Mouse (Mus musculus): Measurements from ENCODE around the gene Wdsub1. TPM values are rescaled to one million over a fixed set of nuclear protein-coding genes. Genes with fewer than 3 reads are reported as not detected.

The Wdsub1 gene
- polyA plus RNA-seq (2016; fragmentation: Nextera tagmentation; extraction: Ambion mirVana), result 27.1 and 35.7 TPM in 2 replicates

- Histone ChIP-seq H3K4me2 (replicated peaks) (peak within 1 kb of the TSS; percentile 58), H3K4me3 (peak within 1 kb of the TSS; percentile 78), H3K27ac (peak within 1 kb of the TSS; percentile 54), H3K9me3 (no peaks in the 10 kb centered on the region), H3K36me3 (0 out of 2 replicates have a peak, but pooled peaks cover 3% of the 10 kb centered on the region), H3K9ac (peak within 1 kb of the TSS; percentile 58), H3K4me1 (no peaks in the 10 kb centered on the region), H3K27me3 (no peaks in the 10 kb centered on the region)
- peak; percentile 94 for ATAC-seq (ENCODE audit: insufficient number of reproducible peaks, insufficient read depth, low FRiP score, low TSS enrichment)
- WGBS, result 6% methylated on average over 56 of the region's 57 CpGs
These were observed at the start of gene Wdsub1 for GRCm38 (mm10) chr2:59881831-59882741. Wdsub1 (minus strand) TSS chr2:59882591.

DNA sequence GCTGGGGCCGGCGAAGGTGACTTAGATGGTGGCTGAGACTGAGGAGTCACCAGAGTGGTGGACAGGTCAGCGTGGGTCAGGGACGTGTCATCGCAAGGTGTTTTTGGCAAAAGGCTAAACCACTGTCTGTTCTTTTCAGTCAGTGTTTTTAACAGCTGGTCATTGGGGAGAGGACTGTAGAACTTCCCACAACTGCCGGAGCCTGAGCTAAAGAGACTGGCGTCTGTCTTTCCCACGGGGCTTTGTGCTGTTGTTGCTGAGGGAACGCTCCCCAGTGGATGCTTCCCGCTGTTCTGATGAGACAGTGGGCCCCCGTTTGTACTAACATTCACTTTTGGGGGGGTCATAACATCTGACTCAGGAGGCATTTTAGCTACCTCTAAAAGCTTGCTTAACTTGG, 31.2 kb upstream of the Wdsub1 start:
- Histone ChIP-seq H3K4me2 (replicated peaks) (no peak overlapping the region), H3K9me3 (no peaks in the 10 kb centered on the region), H3K27ac (0 out of 2 replicates have a peak overlapping the region, but pooled peaks have one; percentile 11), H3K9ac (no peak overlapping the region), H3K36me3 (peaks cover 60% of the 10 kb centered on the region), H3K4me3 (no peak overlapping the region), H3K4me1 (no peaks in the 10 kb centered on the region), H3K27me3 (no peaks in the 10 kb centered on the region)
- 88% methylated on average over 11 of the region's 11 CpGs for WGBS
- ATAC-seq (ENCODE audit: insufficient number of reproducible peaks, insufficient read depth, low FRiP score, low TSS enrichment), result no peak

DNA sequence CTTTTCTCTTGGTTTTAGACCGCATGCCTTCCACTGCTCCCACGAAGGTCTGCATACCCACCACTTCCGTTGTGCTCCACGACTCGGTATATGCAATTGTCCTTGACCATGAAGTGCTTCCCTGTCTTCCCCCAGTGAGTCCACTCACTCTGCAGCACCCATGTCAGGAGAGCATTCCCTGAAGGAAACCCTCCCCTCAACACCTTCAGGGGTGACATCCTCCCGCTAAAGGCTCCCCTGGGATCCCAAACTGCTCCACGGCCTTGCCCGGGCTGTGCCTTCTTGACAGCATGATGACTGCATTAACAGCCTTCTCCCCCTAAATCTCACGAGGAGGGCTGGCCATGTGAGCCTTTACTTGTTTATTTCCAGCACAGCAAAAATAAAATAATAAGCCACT, 25.7 kb upstream of the Wdsub1 start:
- H3K9me3 ChIP-seq, result no peaks in the 10 kb centered on the region
- H3K9ac ChIP-seq, result no peak overlapping the region
- H3K4me3 ChIP-seq, result no peak overlapping the region
- H3K27ac ChIP-seq, result no peak overlapping the region
- WGBS, result 89% methylated on average over 9 of the region's 9 CpGs
- H3K4me1 ChIP-seq, result no peaks in the 10 kb centered on the region
- H3K36me3 ChIP-seq, result peaks cover 54% of the 10 kb centered on the region
- no peak for ATAC-seq (ENCODE audit: insufficient number of reproducible peaks, insufficient read depth, low FRiP score, low TSS enrichment)
- H3K4me2 ChIP-seq (replicated peaks), result no peak overlapping the region
- no peaks in the 10 kb centered on the region for H3K27me3 ChIP-seq

DNA sequence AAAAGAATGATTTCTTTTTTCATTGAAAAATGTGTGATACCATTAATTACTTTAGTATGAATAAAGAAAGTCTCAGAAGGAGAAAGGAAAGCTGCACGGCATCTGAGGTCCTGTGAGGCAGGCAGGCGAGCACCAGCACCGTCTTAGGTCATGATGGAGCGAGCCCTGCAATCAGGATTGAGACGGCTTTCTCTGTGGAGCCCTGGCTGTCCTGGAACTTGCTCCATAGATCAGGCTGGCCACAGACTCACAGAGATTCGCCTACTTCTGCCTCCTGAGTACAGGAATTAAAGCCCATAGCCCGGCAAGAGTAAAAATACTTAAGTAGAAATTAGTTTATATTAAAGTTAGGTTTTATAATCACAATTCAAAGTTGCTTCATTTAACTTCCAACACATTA, 21.6 kb upstream of the Wdsub1 start:
- peaks cover 51% of the 10 kb centered on the region for H3K36me3 ChIP-seq
- H3K4me3 ChIP-seq, result no peak overlapping the region
- H3K27ac ChIP-seq, result no peak overlapping the region
- H3K27me3 ChIP-seq, result no peaks in the 10 kb centered on the region
- H3K4me1 ChIP-seq, result no peaks in the 10 kb centered on the region
- ATAC-seq (ENCODE audit: insufficient number of reproducible peaks, insufficient read depth, low FRiP score, low TSS enrichment), result no peak
- H3K9ac ChIP-seq, result no peak overlapping the region
- WGBS, result 84% methylated on average over 7 of the region's 7 CpGs
- no peaks in the 10 kb centered on the region for H3K9me3 ChIP-seq
- H3K4me2 ChIP-seq (replicated peaks), result no peak overlapping the region

- Histone ChIP-seq H3K4me3 (no peak overlapping the region), H3K27me3 (no peaks in the 10 kb centered on the region), H3K36me3 (peaks cover 35% of the 10 kb centered on the region), H3K4me1 (peaks cover 2% of the 10 kb centered on the region; the same call in 1 of the 2 replicates), H3K4me2 (replicated peaks) (no peak overlapping the region), H3K9me3 (no peaks in the 10 kb centered on the region), H3K27ac (no peak overlapping the region), H3K9ac (no peak overlapping the region)
- ATAC-seq (ENCODE audit: insufficient number of reproducible peaks, insufficient read depth, low FRiP score, low TSS enrichment), result no peak
- 86% methylated on average over 4 of the region's 4 CpGs for WGBS
These were observed 16.3 kb upstream of the Wdsub1 start for GRCm38 (mm10) chr2:59898666-59899065.

GRCm38 (mm10) chr2:59898105-59898504, 15.7 kb upstream of the Wdsub1 start:
- no peaks in the 10 kb centered on the region for H3K27me3 ChIP-seq
- peaks cover 2% of the 10 kb centered on the region; the same call in 1 of the 2 replicates for H3K4me1 ChIP-seq
- no peak for ATAC-seq (ENCODE audit: insufficient number of reproducible peaks, insufficient read depth, low FRiP score, low TSS enrichment)
- 81% methylated on average over 6 of the region's 7 CpGs for WGBS
- H3K9ac ChIP-seq, result no peak overlapping the region
- H3K27ac ChIP-seq, result no peak overlapping the region
- no peak overlapping the region for H3K4me2 ChIP-seq (replicated peaks)
- no peak overlapping the region for H3K4me3 ChIP-seq
- H3K9me3 ChIP-seq, result no peaks in the 10 kb centered on the region
- peaks cover 31% of the 10 kb centered on the region for H3K36me3 ChIP-seq

DNA sequence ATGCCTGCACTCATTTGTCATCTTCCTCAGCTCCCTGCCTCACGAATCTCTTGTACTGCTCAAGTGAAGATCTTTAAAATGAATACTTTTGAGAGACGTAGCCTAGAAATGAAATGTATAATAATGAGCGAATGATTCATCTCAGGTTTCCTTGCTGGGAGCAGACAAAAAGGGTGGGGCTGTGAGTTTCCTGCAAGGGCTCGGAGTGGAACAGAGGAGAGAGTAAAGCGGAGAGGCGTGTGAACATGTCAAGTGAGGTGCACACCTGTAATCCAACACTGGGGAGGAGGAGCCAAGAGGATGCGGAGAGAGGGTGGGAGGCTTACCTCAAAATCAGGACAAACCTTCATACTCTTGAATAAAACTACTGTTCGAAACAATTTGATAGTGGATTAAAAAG, 14.4 kb upstream of the Wdsub1 start:
- H3K9ac ChIP-seq, result no peak overlapping the region
- peak overlapping the region; percentile 55; the same call in 1 of the 2 replicates for H3K27ac ChIP-seq
- 51% methylated on average over 8 of the region's 8 CpGs for WGBS
- no peaks in the 10 kb centered on the region for H3K9me3 ChIP-seq
- H3K36me3 ChIP-seq, result peaks cover 35% of the 10 kb centered on the region
- no peak overlapping the region for H3K4me2 ChIP-seq (replicated peaks)
- H3K27me3 ChIP-seq, result no peaks in the 10 kb centered on the region
- no peak overlapping the region for H3K4me3 ChIP-seq
- peak; percentile 85 for ATAC-seq (ENCODE audit: insufficient number of reproducible peaks, insufficient read depth, low FRiP score, low TSS enrichment)
- H3K4me1 ChIP-seq, result peaks cover 2% of the 10 kb centered on the region; the same call in 1 of the 2 replicates

DNA sequence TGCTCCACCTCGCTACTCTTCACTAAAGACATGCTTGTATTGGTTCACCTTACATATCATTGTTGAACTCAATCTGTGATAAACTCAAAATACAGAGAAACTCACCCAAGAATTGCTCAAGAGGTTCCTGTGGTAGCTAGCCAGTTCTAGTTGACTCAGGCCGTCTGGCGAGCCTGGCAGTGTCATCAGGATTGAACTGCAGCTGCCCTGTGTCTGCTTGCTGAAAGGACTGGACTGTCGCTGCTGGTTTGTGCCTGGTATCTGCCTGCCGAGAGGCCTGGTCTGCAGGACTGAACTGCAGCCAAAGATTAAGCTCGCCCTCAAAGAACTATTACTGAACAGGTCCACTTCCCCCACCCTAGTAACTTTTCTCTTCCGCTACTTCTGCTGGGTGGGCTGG, 14.0 kb upstream of the Wdsub1 start:
- H3K9me3 ChIP-seq, result no peaks in the 10 kb centered on the region
- H3K36me3 ChIP-seq, result peaks cover 32% of the 10 kb centered on the region
- no peak overlapping the region for H3K9ac ChIP-seq
- WGBS, result 75% methylated on average over 7 of the region's 7 CpGs
- H3K4me3 ChIP-seq, result no peak overlapping the region
- no peak overlapping the region for H3K4me2 ChIP-seq (replicated peaks)
- peaks cover 2% of the 10 kb centered on the region; the same call in 1 of the 2 replicates for H3K4me1 ChIP-seq
- peak overlapping the region; percentile 55; the same call in 1 of the 2 replicates for H3K27ac ChIP-seq
- no peaks in the 10 kb centered on the region for H3K27me3 ChIP-seq
- ATAC-seq (ENCODE audit: insufficient number of reproducible peaks, insufficient read depth, low FRiP score, low TSS enrichment), result no peak

- no peaks in the 10 kb centered on the region for H3K9me3 ChIP-seq
- no peak for ATAC-seq (ENCODE audit: insufficient number of reproducible peaks, insufficient read depth, low FRiP score, low TSS enrichment)
- no peak overlapping the region for H3K4me3 ChIP-seq
- no peak overlapping the region for H3K4me2 ChIP-seq (replicated peaks)
- no peak overlapping the region for H3K9ac ChIP-seq
- no peak overlapping the region for H3K27ac ChIP-seq
- WGBS, result 88% methylated on average over 6 of the region's 6 CpGs
- no peaks in the 10 kb centered on the region for H3K27me3 ChIP-seq
- peaks cover 10% of the 10 kb centered on the region; the same call in 1 of the 2 replicates for H3K36me3 ChIP-seq
- H3K4me1 ChIP-seq, result no peaks in the 10 kb centered on the region
These were observed 7.3 kb upstream of the Wdsub1 start for GRCm38 (mm10) chr2:59889699-59890098.

- no peaks in the 10 kb centered on the region for H3K27me3 ChIP-seq
- H3K27ac ChIP-seq, result 0 out of 2 replicates have a peak overlapping the region, but pooled peaks have one; percentile 54
- H3K4me2 ChIP-seq (replicated peaks), result peak overlapping the region; percentile 58
- no peaks in the 10 kb centered on the region for H3K9me3 ChIP-seq
- peak overlapping the region; percentile 78 for H3K4me3 ChIP-seq
- H3K9ac ChIP-seq, result no peak overlapping the region
- ATAC-seq (ENCODE audit: insufficient number of reproducible peaks, insufficient read depth, low FRiP score, low TSS enrichment), result 0 out of 2 replicates have a peak, but pooled peaks have one; percentile 25
- 0 out of 2 replicates have a peak, but pooled peaks cover 3% of the 10 kb centered on the region for H3K36me3 ChIP-seq
- WGBS, result 71% methylated on average over 8 of the region's 8 CpGs
- no peaks in the 10 kb centered on the region for H3K4me1 ChIP-seq
These were observed 421 bp upstream of the Wdsub1 start for GRCm38 (mm10) chr2:59882742-59883281.

- H3K27ac ChIP-seq, result no peak overlapping the region
- no peak for ATAC-seq (ENCODE audit: insufficient number of reproducible peaks, insufficient read depth, low FRiP score, low TSS enrichment)
- H3K9me3 ChIP-seq, result no peaks in the 10 kb centered on the region
- H3K4me2 ChIP-seq (replicated peaks), result peak overlapping the region; percentile 58
- no peaks in the 10 kb centered on the region for H3K4me1 ChIP-seq
- no peak overlapping the region for H3K9ac ChIP-seq
- H3K27me3 ChIP-seq, result no peaks in the 10 kb centered on the region
- peak overlapping the region; percentile 78 for H3K4me3 ChIP-seq
- WGBS, result 69% methylated on average over 6 of the region's 6 CpGs
- H3K36me3 ChIP-seq, result 0 out of 2 replicates have a peak, but pooled peaks cover 3% of the 10 kb centered on the region
These were observed 987 bp downstream of the Wdsub1 start for GRCm38 (mm10) chr2:59881404-59881803.

Data from embryonic facial prominence, embryonic 12.5 days (tissue).